Mouse (Mus musculus) liver, embryonic 16.5 days (tissue): ENCODE data around the gene Diaph3. TPM values are rescaled to one million over a fixed set of nuclear protein-coding genes. Genes with fewer than 3 reads are reported as not detected.

Experiments used
- ATAC-seq: fragments of 200-750 bp; cut with Nextera tagmentation; 2 replicates; pipeline ENCODE4 v1.8.0; 2017; ENCODE audit warnings: low read depth, mild to moderate bottlenecking, moderate number of reproducible peaks, moderate library complexity
- H3K27ac ChIP-seq: fragments of 300-500 bp; sonication (generic); 2 replicates; pipeline ENCODE4 v1.5.1; 2014; ENCODE audit warnings: mild to moderate bottlenecking, low read length
- H3K27me3 ChIP-seq: fragments of 300-500 bp; sonication (generic); 2 replicates; pipeline ENCODE4 v1.6.1; 2014; ENCODE audit warnings: low read depth, low read length, mixed read lengths; ENCODE audit not compliant: control insufficient read depth, insufficient read depth
- H3K36me3 ChIP-seq: fragments of 300-500 bp; sonication (generic); 2 replicates; pipeline ENCODE4 v1.6.1; 2014; ENCODE audit warnings: mild to moderate bottlenecking; ENCODE audit not compliant: control insufficient read depth, insufficient read depth
- H3K4me1 ChIP-seq: fragments of 300-500 bp; sonication (generic); 2 replicates; pipeline ENCODE4 v1.6.1; 2014; ENCODE audit warnings: low read depth, low read length, mixed read lengths; ENCODE audit not compliant: control insufficient read depth
- H3K4me2 ChIP-seq: fragments of 300-500 bp; sonication (generic); 2 replicates; pipeline ENCODE4 v1.6.1; 2014; ENCODE audit warnings: low read depth, low read length, mixed read lengths
- H3K4me3 ChIP-seq: fragments of 300-500 bp; sonication (generic); 2 replicates; pipeline ENCODE4 v1.5.1; 2014; ENCODE audit warnings: low read depth, mild to moderate bottlenecking, low read length
- H3K9ac ChIP-seq: fragments of 300-500 bp; sonication (generic); 2 replicates; pipeline ENCODE4 v1.6.1; 2014; ENCODE audit warnings: low read depth, low read length
- H3K9me3 ChIP-seq: fragments of 300-500 bp; sonication (generic); replicated peaks from 2 replicates; pipeline ENCODE4 v1.6.1; 2016; ENCODE audit warnings: low read length; ENCODE audit not compliant: control insufficient read depth
- WGBS: fragments of 180-500 bp; shearing (Covaris S2); extraction: QIAGEN DNeasy Blood & Tissue Kit; methylation state at CpG from one replicate; pipeline ENCODE4 v1.1.7; 2014; ENCODE audit not compliant: insufficient replicate concordance; 5-methylcytosine and 5-hydroxymethylcytosine counted together
- polyA plus RNA-seq: library from polyadenylated mRNA; unstranded; fragments of >200 nt; fragmentation: Nextera tagmentation; extraction: Ambion mirVana; gene quantifications from 2 replicates; pipeline ENCODE4 v1.2.1, GENCODE M21; 2015

The Diaph3 gene
- polyA plus RNA-seq, 1 experiment from 2014 or later: 15.2 TPM

GRCm38 (mm10) chr14:86681951-86682350 is 459.1 kb downstream of the Diaph3 start:
- no peak overlapping the region for H3K9ac ChIP-seq
- no peaks in the 10 kb centered on the region for H3K27me3 ChIP-seq
- no peak overlapping the region for H3K27ac ChIP-seq
- no peak overlapping the region for H3K4me2 ChIP-seq
- H3K4me1 ChIP-seq: no peaks in the 10 kb centered on the region
- H3K36me3 ChIP-seq: no peaks in the 10 kb centered on the region
- H3K9me3 ChIP-seq: no peaks in the 10 kb centered on the region
- ATAC-seq: no peak
- H3K4me3 ChIP-seq: no peak overlapping the region

GRCm38 (mm10) chr14:86678992-86679391 is 462.0 kb downstream of the Diaph3 start:
- Histone ChIP-seq H3K9ac (no peak overlapping the region), H3K4me1 (no peaks in the 10 kb centered on the region), H3K4me3 (no peak overlapping the region), H3K27ac (no peak overlapping the region), H3K27me3 (no peaks in the 10 kb centered on the region), H3K36me3 (no peaks in the 10 kb centered on the region), H3K4me2 (no peak overlapping the region), H3K9me3 (no peaks in the 10 kb centered on the region)
- 84% methylated on average over 3 of the region's 3 CpGs for WGBS
- no peak for ATAC-seq

GRCm38 (mm10) chr14:86678179-86678780 is 462.8 kb downstream of the Diaph3 start:
- no peak overlapping the region for H3K9ac ChIP-seq
- WGBS: 44% methylated on average over 5 of the region's 5 CpGs
- H3K4me2 ChIP-seq: no peak overlapping the region
- H3K9me3 ChIP-seq: no peaks in the 10 kb centered on the region
- no peaks in the 10 kb centered on the region for H3K4me1 ChIP-seq
- H3K27ac ChIP-seq: no peak overlapping the region
- no peaks in the 10 kb centered on the region for H3K27me3 ChIP-seq
- no peak for ATAC-seq
- no peaks in the 10 kb centered on the region for H3K36me3 ChIP-seq
- no peak overlapping the region for H3K4me3 ChIP-seq

- WGBS: 80% methylated on average over 6 of the region's 6 CpGs
- no peak for ATAC-seq
These were observed 464.0 kb downstream of the Diaph3 start for GRCm38 (mm10) chr14:86677015-86677414.

GRCm38 (mm10) chr14:86675314-86675713 is 465.7 kb downstream of the Diaph3 start:
- Histone ChIP-seq H3K4me3 (no peak overlapping the region), H3K4me1 (no peaks in the 10 kb centered on the region), H3K9me3 (no peaks in the 10 kb centered on the region), H3K4me2 (no peak overlapping the region), H3K9ac (no peak overlapping the region), H3K27me3 (no peaks in the 10 kb centered on the region), H3K27ac (no peak overlapping the region), H3K36me3 (no peaks in the 10 kb centered on the region)
- ATAC-seq: no peak
- 69% methylated on average over 8 of the region's 8 CpGs for WGBS

More at GRCm38 (mm10) chr14:86677015-86677414, 464.0 kb downstream of the Diaph3 start:
- H3K4me2 ChIP-seq: no peak overlapping the region
- no peaks in the 10 kb centered on the region for H3K36me3 ChIP-seq
- H3K4me3 ChIP-seq: no peak overlapping the region
- no peaks in the 10 kb centered on the region for H3K4me1 ChIP-seq
- H3K9ac ChIP-seq: no peak overlapping the region
- H3K27me3 ChIP-seq: no peaks in the 10 kb centered on the region
- H3K9me3 ChIP-seq: no peaks in the 10 kb centered on the region
- no peak overlapping the region for H3K27ac ChIP-seq

- no peak overlapping the region for H3K27ac ChIP-seq
These were observed 478.2 kb downstream of the Diaph3 start for GRCm38 (mm10) chr14:86662846-86663245.

GRCm38 (mm10) chr14:86660556-86660955 is 480.5 kb downstream of the Diaph3 start:
- H3K36me3 ChIP-seq: no peaks in the 10 kb centered on the region
- H3K9me3 ChIP-seq: no peaks in the 10 kb centered on the region
- H3K4me2 ChIP-seq: no peak overlapping the region
- H3K27me3 ChIP-seq: no peaks in the 10 kb centered on the region
- H3K4me3 ChIP-seq: no peak overlapping the region
- WGBS: 83% methylated on average over 3 of the region's 3 CpGs
- no peak for ATAC-seq
- no peak overlapping the region for H3K9ac ChIP-seq
- H3K4me1 ChIP-seq: no peaks in the 10 kb centered on the region
- H3K27ac ChIP-seq: no peak overlapping the region

More at GRCm38 (mm10) chr14:86662846-86663245, 478.2 kb downstream of the Diaph3 start:
- Histone ChIP-seq H3K9ac (no peak overlapping the region), H3K4me3 (no peak overlapping the region), H3K4me2 (no peak overlapping the region), H3K36me3 (no peaks in the 10 kb centered on the region), H3K4me1 (no peaks in the 10 kb centered on the region), H3K27me3 (no peaks in the 10 kb centered on the region), H3K9me3 (no peaks in the 10 kb centered on the region)
- WGBS: 79% methylated on average over 4 of the region's 4 CpGs
- ATAC-seq: no peak

GRCm38 (mm10) chr14:86656262-86656661 is 484.8 kb downstream of the Diaph3 start:
- no peaks in the 10 kb centered on the region for H3K27me3 ChIP-seq
- 44% methylated on average over 5 of the region's 5 CpGs for WGBS
- no peak for ATAC-seq
- H3K36me3 ChIP-seq: no peaks in the 10 kb centered on the region
- H3K4me2 ChIP-seq: no peak overlapping the region
- H3K27ac ChIP-seq: no peak overlapping the region
- no peaks in the 10 kb centered on the region for H3K9me3 ChIP-seq
- no peak overlapping the region for H3K4me3 ChIP-seq
- no peak overlapping the region for H3K9ac ChIP-seq
- H3K4me1 ChIP-seq: no peaks in the 10 kb centered on the region

- no peak for ATAC-seq
- Histone ChIP-seq H3K9me3 (no peaks in the 10 kb centered on the region), H3K27me3 (no peaks in the 10 kb centered on the region), H3K36me3 (no peaks in the 10 kb centered on the region), H3K9ac (no peak overlapping the region), H3K4me2 (no peak overlapping the region), H3K27ac (no peak overlapping the region), H3K4me1 (no peaks in the 10 kb centered on the region), H3K4me3 (no peak overlapping the region)
- 38% methylated on average over 7 of the region's 7 CpGs for WGBS
These were observed 494.4 kb downstream of the Diaph3 start for GRCm38 (mm10) chr14:86646499-86647120.
